Mouse (Mus musculus) megakaryocyte, embryonic 14.5 days (primary cell): ENCODE data around the gene Rph3al.

Source experiments
- FLI1 ChIP-seq: IDR thresholded peaks from 2 replicates; pipeline ENCODE4 v1.6.1; 2012; ENCODE audit warnings: low read length, inconsistent platforms, mixed read lengths
- GATA1 ChIP-seq: IDR thresholded peaks from 3 replicates; pipeline ENCODE4 v1.6.1; 2012; ENCODE audit warnings: mixed read lengths, low read length, inconsistent platforms, borderline replicate concordance

GRCm38 (mm10) chr11:75887349-75887748 is 50.9 kb downstream of the Rph3al start:
- TF ChIP-seq GATA1: no peak
- TF ChIP-seq FLI1: no peak
